Mouse (Mus musculus) brain, embryonic 14.5 days (tissue): ENCODE measurements around the gene 4930404N11Rik. TPM values are rescaled to one million over a fixed set of nuclear protein-coding genes. Genes with fewer than 3 reads are reported as not detected.
A peak's percentile ranks its signal among the peaks of the same experiment; 100 is the strongest.

Source experiments
- DNase-seq: peaks from one replicate; pipeline ENCODE4 v3.0.0-alpha.2; 2011; ENCODE audit warnings: low read depth
- CTCF ChIP-seq: fragments of 200-500 bp; IDR thresholded peaks from 2 replicates; pipeline ENCODE4 v1.5.1; 2012; ENCODE audit warnings: inconsistent platforms, mild to moderate bottlenecking, moderate library complexity, borderline replicate concordance; ENCODE audit not compliant: insufficient read depth, insufficient read length; ENCODE audit errors: extremely low read depth
- POLR2A ChIP-seq: fragments of 200-500 bp; IDR thresholded peaks from 2 replicates; pipeline ENCODE4 v1.6.1; 2012; ENCODE audit warnings: mild to moderate bottlenecking, inconsistent platforms, borderline replicate concordance; ENCODE audit not compliant: poor library complexity, insufficient read depth, insufficient read length, severe bottlenecking; ENCODE audit errors: extremely low read depth
- polyA plus RNA-seq: library from polyadenylated mRNA; depleted of rRNA; stranded (reverse); fragments of >200 nt; gene quantifications from 2 replicates; pipeline ENCODE4 v1.2.3, GENCODE M21; 2012

4930404N11Rik gene
- polyA plus RNA-seq, 1 experiment = 0.19 TPM

DNA sequence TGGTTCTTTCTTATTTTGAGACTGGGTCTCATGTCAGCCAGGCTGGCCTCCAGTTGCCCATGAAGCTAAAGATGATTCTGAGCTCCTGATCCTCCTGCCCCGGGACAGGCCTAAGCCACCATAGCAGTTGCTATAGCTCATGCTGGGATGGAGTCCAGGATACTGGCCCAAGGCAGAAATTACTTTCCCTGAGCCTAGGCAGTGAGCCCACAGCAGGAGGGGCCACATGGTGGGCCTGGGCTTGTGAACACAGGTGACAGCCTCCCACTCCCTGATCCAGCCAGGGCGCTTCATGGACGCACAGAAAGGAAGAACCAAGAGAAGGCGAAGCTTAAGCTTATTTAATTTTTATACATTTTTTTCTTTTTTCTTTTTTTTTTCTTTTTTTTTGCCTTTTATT is 30.2 kb upstream of the 4930404N11Rik start:
- DNase-seq = no peak
- TF ChIP-seq POLR2A (no peak), CTCF (no peak)

DNA sequence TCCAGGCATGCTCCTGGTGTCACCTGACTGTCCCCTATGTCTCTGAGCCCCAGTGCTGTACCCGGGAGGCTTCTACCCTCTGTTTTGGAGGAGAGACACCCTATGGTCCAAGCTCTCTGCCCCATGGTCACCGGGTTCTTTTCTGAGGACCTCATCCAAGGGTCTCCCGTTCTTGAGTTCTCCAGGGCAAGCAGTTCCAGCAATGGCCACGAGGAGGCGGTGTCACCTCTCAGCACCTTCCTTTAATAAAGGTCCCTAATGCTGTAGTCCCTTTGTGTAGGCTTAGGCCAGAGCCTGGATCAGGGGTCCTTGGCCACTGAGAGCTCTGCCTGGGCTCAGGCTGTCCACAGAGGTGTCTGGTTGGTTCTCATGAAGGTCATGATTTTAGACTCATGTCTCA is 29.5 kb upstream of the 4930404N11Rik start:
- no peak for TF ChIP-seq POLR2A
- TF ChIP-seq CTCF = peak; percentile 90
- DNase-seq = peak; percentile 72

DNA sequence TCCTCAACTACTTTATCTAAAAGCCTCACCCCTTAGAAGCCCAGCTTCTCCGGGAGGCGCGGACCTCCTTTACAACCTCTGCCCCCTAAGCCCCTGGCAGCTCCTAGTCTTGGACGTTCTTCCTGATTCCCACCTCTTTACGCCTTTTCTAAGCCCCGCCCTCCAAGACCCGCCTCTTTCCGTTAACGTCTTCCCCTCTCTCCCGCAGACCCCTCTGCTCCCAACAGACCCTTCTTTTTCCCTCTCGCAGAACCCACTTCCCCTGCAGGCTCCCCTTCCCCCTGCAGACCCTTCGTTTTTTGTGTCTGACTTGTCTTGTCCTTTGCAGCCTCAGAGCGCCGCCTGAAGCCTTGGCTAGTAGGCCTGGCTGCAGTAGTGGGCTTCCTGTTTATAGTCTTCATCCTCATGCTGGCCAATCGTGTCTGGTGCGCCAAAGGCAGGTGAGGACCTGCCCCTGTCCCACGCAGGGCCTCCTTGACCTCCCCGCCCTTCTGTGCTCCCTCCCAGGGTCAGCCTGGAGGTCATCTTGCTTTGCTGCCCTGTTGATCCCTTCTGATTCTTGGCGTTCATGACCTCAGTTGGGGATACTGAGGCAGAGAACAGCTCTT is 27.9 kb upstream of the 4930404N11Rik start:
- DNase-seq = no peak
- TF ChIP-seq CTCF (no peak), POLR2A (no peak)

DNA sequence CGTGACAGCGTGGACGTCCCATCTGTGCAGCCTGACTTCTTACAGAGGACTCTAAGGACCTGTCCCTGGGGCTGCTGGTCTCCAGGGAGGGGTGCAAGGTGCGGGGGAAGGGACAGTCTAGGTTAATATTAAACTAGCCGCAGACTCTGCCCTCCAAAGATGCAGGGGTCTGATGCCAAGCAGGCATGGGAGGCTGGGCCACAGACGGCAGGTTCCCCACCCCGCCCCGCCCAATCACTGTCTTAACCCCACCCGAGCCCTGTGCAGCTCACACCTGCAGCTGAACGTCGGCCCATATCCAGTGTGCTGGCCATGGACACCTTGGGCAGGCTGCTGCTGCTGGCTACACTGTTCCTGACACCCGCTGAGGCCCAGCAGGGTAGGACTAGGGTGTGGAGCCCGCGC is 27.2 kb upstream of the 4930404N11Rik start, which contains the start of gene Smim24:
Gene Smim24, plus strand, starts transcription at position 271 of the 405 bp plus-strand sequence.
- no peak for DNase-seq
- no peak for TF ChIP-seq POLR2A
- no peak for TF ChIP-seq CTCF

DNA sequence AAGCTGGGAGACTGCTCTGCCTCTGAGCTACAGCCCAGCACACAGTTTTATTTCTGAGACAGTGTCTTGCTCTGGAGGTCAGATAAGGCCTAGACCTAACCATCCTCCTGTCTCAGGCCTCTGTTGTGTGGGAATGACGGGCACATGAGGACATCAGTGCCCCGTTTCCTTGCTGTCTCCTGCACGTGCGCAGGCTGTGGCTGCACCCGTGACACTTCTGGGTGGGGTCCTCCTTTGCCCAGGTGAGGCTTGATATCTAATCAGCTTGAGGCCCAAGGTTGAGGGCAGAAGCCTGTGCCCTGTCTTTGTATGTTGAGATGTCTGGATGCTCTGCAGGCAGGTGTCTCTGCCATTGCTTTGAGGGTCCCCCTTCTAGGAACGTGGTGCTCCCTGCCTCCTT is 26.7 kb upstream of the 4930404N11Rik start:
- TF ChIP-seq CTCF (no peak), POLR2A (no peak)
- no peak for DNase-seq

DNA sequence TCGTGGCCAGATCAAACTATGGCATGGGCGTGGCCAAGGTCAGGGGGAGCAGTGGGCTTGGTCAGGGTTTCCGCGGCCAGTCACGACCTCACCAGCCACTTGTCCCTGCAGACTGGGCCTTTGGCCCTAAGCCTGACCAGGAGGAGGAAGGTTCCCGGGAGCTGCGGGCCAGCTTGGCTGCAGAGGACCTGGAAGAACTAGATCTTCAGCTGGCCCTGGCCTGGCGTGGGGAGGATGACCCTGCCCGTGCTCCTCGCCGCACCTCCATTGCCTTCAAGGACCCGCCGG is 25.0 kb upstream of the 4930404N11Rik start:
- DNase-seq = no peak
- no peak for TF ChIP-seq POLR2A
- TF ChIP-seq CTCF = no peak

DNA sequence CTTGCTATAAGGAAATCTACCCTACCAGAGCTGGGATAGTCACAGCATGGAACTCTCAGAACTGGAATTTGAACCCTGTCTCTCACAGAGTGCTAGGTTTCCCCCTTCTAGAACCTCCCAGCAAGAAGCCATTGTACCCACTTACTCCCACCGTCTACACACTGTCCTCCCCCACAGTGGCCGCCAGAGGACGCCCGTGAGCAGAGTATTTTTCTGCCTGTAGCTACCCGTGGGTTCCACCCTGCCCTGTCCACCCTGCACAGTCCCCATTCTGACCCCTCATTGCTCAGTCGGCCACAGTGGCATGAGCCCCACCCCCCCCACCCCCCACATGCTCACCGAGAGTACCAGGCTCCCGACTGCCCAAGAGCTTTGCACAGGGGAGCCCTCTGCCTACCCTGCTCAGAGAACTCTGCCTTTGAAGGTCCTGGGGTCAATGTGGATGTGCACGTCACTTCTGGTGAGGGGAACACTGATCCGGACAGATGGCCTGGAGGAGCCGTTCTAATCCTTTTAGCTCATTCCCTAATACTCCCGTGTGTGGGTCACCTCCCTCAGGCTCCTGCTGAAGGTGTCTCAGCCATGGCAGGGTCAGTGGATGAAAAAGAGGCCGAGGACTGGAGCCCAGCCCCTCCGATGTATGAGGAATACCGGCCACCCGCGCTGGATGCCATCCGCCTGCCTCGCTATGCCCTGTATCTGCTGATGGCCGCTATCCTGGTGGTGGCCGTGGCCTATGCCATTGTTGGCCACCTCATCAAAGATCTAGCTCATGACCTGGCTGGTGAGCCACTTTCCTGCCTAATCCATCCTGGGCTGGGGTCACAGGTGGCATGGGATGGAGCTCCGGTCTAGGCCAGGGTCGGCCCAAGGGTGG is 24.4 kb upstream of the 4930404N11Rik start:
- DNase-seq = peak; percentile 67
- TF ChIP-seq POLR2A = no peak
- peak; percentile 96 for TF ChIP-seq CTCF

DNA sequence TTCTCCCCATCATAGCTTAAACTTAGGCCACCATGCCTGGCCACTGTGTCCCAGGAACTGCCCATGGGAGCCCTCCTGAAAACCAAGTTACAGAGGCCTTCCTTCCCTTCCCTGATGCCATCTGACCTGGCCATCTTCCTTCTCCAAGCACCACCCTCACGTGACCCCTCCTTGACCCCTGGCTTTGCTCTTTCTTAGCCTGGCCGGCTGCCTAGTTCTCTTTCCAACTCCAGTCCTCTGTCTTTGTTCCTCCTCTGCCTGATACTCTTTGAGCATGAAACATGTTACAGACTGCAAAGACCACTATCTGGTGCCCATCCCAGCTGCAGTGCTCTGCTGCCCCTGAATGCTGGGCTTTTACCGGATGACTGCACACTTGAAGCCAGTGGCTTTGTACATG is 23.8 kb upstream of the 4930404N11Rik start:
- no peak for DNase-seq
- TF ChIP-seq CTCF (no peak), POLR2A (no peak)

DNA sequence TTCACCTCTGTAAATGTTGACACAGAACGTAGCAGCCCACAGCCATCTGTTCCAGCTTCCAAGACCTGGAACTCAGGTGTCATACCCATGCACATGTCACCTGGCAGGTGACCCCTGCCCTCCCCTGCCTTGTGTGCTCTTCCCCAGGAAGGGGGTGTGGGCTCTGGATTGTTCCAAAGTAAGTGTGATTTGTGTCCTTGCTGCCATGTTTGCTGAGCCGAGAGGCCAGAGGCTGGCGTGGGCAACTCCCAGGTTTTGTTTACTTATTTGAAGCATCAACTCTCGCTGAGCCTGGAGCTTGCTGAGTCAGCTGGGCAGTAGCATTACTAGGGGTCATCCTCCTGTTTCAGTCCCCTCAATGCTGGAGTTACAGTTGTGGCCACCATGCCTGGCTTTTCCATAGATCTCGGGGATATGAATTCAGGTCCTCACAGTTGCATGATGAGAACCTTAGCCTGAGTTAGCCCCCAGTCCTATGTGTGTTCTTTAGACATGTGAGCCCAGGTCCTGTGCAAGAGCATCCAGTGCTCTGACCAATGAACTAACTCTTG is 23.0 kb upstream of the 4930404N11Rik start, which contains the start of gene Gm48552:
Gene Gm48552, plus strand, starts transcription at position 501 of the 551 bp plus-strand sequence.
- TF ChIP-seq POLR2A (no peak), CTCF (no peak)
- DNase-seq = no peak

DNA sequence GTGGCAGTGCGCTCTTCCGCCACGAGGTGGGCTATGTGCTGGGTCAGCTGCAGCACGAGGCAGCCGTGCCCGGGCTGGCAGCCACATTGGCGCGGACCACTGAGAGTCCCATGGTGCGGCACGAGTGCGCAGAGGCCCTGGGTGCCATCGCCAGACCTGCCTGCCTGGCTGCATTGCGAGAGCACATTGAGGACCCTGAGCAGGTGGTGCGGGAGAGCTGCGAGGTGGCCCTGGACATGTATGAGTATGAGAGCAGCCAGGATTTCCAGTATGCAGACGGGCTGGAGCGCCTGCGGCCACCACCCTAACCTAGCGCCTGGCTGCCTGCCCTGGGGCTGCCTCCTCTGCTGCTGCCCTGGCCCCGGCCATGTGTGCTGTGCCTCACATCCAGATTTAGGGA is 22.1 kb upstream of the 4930404N11Rik start:
- DNase-seq = no peak
- TF ChIP-seq POLR2A = no peak
- TF ChIP-seq CTCF = no peak

DNA sequence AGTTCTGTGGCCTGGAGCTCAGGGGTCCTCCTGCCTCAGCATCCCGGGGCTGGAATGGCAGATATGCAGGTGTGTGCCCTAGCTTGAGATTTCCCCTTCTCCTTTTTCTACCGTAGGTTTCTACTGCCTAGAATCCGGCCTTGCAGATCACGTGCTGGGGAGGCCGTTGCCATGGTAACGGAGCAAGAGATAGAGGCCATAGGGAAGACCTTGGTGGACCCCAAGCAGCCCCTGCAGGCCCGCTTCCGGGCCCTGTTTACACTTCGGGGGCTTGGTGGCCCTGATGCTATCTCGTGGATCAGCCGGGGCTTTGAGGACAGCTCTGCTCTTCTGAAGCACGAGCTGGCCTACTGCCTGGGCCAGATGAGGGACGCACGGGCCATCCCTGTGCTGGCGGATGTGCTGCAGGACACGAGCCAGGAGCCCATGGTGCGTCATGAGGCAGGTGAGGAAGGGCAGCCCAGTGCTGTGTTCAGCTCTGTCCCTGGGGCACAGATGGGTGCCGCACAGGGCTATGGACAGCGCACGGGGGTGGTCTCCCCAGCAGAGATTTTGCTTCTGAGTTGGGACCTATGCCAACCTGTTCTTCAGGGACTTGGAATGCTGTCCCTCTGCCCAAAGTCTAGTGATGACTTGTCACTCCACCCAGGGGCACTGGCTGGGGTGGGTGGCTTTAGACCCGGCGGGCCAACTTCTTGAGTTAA is 20.1 kb upstream of the 4930404N11Rik start:
- DNase-seq = no peak
- TF ChIP-seq POLR2A (no peak), CTCF (no peak)

DNA sequence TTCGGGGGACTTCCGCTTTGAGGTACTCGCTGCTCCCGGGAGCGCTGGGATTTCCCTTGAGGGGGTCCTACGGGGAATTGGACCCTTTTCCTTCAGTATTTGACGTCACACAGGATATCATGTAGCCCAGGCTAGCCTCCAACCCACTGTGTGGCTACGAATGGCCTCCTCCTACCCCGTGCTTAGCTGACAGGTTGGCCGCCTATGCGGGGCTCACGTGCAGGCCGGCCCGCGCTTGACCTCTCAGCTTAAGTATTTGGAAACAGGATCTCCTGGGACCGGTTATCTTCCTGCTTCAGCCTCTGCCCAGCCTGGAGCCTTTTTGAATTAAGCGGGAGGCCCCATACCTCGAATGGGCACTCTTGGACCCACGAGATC is 19.0 kb upstream of the 4930404N11Rik start:
- TF ChIP-seq CTCF (no peak), POLR2A (no peak)
- DNase-seq = no peak
